Mouse (Mus musculus) frontal cortex, adult (tissue): ENCODE results near the gene S100a2.

ENCODE experiments used
- ATAC-seq: cut with Nextera tagmentation; 2 replicates; pipeline ENCODE4 v1.9.2; 2017; ENCODE audit warnings: mild to moderate bottlenecking, moderate library complexity, mixed read lengths; ENCODE audit not compliant: low TSS enrichment

The S100a2 gene

GRCm38 (mm10) chr3:90596810-90597209 lies 6.8 kb downstream of the S100a2 start:
- no peak for ATAC-seq

DNA sequence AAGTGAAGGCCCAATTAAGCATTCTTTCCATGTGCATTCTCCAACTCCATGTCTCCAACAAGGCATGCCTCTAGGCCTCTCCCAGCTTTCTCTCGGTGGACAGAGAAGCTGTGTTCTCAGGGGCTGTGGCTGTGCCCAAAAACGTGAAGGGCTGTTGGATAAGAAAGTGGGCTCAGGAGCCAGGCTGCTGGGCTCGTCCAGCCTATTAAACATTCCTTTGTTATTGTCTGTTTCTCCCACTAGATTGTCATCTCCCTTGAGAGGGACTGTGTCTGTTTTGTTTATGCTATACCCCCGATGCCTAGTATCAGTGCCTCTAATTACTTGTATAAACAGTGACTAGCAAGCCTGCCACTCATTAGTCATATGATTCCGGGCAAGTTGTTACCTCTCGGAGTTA lies 7.7 kb downstream of the S100a2 start:
- no peak for ATAC-seq

DNA sequence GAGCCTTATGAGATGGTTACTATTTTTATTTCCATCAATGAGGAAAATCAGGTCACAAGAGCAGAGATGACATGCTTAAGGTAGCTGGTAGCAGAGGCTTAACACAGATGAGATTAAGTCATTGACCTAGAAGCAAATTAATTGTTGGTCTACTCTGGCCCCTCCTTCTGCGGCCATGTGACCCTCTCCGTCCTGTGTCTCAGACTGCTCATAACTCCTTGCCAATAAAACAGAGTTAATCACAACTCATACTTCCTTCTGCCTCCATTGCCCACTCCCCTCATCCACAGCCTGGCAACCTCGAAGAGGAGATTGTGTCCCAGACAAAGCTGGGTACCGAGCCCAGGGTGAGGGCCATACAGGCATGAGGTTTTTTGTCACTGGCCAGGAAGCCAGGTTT lies 8.2 kb downstream of the S100a2 start:
- ATAC-seq, result no peak

DNA sequence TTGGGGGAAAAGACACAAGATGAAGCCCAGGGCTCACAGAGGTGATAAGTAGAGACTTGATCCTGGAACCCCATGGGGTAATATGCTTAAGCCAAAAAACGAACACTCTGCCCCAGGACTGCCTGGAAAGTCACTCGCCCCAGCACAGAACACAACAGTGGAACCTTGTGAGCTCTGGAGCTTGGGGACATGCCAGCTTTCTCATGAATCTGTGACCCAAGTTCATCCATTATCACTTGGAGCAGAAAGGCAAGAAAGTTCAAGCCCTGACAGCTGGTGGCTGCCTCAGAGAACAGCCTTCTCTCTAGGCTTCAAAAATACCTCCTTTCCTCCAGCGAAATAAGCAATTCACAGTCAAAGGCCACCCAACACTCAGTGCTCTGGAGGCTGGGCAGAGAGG lies 9.4 kb downstream of the S100a2 start:
- no peak for ATAC-seq

DNA sequence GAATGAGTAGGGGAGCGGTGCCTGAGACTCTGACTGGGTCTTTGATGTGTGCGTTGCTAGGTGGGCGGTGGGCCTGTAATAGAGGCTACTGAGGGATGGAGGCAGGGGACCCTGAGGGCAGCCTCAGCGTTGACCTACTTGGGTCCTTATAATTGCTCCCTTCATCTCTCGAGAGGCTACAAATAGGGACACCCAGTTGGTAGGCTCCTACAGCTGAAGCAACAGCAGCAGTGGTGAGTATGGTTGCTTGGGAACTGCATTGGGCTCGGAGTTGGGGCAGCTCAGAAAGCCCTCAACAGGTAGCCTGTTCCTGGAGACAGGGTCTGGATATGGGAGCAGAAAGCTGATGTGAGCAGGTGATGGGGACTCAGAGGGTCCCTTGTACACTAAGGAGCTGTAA lies 10.0 kb downstream of the S100a2 start:
- ATAC-seq, result no peak

- ATAC-seq, result peak; percentile 67
Measured at GRCm38 (mm10) chr3:90600458-90601195, 10.6 kb downstream of the S100a2 start.

GRCm38 (mm10) chr3:90601486-90602110 lies 11.6 kb downstream of the S100a2 start, which contains the start of gene Gm42674:
Gene Gm42674, plus strand, starts transcription at chr3:90601904.
- ATAC-seq, result no peak

DNA sequence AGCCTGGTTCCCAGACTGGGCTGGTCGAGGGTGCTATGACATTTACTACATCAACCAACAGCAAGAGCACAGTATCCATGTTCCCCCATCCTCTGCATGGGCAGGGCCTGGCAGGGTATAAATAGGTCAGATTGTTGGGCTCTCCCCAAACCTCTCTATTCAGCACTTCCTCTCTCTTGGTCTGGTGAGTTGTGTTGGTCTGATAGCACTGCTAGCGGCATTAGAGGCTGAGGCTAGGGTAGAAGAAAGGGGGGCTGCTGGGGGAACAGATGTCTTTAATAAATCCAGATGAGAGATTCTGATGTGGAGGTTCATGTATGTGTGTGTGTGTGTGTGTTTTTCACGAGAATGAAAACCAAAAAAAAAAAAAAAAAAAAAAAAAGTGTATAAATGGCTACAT lies 13.6 kb downstream of the S100a2 start, which contains the start of gene S100a4:
TSS of gene S100a4 (plus strand) at position 149 of the 400 bp plus-strand sequence.
- ATAC-seq, result no peak

DNA sequence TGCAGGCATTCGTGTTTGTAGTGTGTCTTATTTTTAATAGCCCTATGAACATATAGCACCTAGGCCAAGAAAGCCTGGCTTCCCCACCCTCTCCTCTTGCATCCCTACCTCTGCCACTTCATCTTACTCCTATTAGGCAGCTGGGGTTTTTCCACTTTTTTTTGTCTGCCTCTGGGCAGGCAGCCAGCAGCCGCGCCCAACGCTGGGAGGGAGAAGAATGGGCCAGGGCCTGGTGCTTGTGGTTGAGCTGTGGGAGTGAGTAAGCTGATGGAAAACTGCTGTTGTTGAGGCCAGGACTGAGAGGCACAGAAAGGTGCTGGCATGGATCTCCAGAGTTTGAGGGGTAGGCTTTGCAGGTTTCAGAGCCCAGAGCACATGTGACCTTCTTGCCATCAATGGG lies 14.4 kb downstream of the S100a2 start:
- ATAC-seq, result peak; percentile 56

GRCm38 (mm10) chr3:90605049-90605448 lies 15.0 kb downstream of the S100a2 start:
- ATAC-seq, result peak; percentile 32

GRCm38 (mm10) chr3:90605736-90606135 lies 15.7 kb downstream of the S100a2 start:
- no peak for ATAC-seq

DNA sequence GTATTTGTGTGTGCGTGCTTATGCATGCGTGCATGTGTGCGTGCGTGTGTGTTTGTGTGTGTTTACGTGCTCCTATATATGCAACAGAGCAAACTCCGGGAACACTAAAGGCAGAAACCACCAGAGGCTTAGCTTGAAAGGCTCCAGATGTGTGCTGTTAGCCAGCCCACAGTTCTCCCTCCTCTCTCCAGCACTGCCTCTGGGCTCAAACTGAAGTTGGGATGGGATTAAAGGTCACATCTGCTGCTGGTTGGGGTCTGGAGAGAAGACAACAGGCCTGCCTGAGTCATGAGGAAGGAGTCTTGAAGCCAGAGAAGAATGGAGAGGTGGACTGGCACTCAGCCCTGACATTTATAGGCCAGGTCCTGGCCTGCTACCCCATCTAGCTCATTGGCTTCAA lies 16.1 kb downstream of the S100a2 start:
- no peak for ATAC-seq

DNA sequence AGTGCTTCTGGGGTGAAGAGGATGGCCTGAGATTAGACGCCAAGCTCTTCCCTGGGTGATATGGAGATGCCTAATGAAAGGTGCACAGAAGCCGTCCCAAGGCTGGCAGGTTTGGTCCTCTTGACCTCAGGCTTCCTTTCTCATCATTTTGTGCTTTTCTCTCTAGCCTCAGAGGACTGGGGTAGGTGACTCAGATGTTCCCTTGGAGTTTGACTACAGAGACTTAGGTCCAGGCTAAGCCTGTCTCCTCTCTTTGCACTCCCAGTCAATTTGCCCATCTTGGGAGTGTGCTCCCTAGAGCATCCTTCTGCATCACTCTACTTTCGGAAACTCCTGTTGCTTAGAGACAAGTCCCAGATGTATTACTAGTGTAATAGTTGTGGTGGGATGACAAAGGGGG lies 17.3 kb downstream of the S100a2 start:
- ATAC-seq, result no peak

DNA sequence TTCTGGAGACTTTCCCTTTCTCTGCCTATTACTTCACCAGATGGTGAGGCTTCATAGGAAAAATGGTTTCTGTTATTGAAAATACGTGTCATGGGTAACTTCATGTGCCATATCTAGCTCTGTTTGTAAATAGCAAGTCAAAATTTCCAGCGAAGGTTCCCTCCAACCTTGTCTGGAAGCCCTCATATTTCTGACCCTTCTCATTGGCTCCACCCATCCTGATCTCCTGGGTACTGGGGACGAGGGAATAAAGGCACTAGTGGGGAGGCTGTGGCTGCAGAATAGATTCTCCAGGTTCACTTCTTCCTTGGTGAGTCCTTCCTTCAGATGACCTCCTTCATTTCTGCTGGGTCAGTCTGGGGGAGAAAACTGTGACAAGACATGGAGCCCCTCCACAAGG lies 18.2 kb downstream of the S100a2 start, which contains the start of gene S100a5:
TSS of gene S100a5 (plus strand) at position 301 of the 400 bp plus-strand sequence.
- ATAC-seq, result no peak

DNA sequence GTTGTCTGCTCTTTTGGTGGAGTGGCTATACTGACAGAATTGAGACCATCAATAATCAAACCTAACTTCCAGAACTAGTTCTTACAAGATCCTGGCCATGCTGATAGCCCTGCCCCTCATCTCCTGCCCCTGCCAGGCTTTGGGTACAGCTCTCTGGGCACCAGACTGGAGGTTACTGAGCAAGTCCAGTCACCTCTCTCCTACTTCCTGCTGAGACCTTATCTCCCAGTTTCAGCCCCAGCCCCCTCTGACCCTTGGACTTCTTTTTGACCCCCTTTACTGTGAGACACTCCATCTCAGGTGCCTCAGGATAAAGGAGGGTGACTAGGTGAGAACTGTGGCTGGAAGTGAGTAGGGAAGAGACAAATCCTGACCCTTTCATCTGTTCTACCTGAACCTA lies 19.1 kb downstream of the S100a2 start:
- ATAC-seq, result no peak

GRCm38 (mm10) chr3:90611494-90611893 lies 21.4 kb downstream of the S100a2 start:
- no peak for ATAC-seq

DNA sequence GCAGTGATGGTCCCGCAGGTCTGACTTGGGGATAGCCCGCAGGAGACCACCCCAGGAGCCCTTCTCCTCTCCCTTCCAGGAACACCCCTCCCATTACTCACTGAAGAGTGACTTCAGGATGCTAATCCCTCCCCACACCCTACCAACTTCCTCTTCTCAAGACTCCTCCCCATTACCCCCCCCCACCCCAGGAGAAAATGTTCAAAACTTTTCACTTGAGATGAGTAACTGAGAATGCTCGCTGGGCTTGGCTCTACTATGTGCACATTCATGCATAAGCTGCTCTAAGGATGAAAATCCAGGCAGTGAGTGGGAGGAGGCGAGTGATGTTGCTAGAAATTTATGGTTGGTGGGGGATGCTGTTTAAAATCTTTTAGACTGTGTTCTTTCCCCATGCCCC lies 22.0 kb downstream of the S100a2 start:
- ATAC-seq, result no peak

DNA sequence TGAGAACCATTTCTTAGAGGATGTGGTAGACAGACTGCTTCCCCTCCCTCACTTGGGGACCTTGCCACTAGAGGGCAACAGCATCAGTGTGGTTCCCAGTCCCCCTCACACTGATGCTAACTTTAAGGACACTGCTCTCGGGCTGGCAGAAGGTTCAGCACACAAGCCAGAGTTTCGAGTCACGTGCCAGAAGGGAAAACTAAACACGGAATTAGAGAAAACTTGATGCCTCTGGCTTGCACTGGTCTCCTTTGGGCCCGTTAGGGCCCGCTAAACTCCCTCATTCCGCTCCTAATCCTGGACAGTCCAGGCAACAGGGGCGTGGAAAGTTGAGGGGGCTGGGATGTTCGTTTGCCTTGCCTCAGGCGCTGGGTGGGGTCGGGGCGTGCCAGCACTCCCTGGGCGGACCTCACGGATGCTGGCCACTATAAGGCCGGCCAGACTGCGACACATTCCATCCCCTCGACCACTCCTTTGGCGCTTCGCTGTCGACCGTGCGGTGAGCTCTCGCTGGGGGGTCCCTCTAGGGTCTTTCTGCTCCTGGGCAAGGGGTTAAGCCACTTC lies 22.8 kb downstream of the S100a2 start, which contains the start of gene S100a6:
TSS of gene S100a6 (plus strand) at position 155 of the 564 bp plus-strand sequence.
- ATAC-seq, result peak; percentile 70

DNA sequence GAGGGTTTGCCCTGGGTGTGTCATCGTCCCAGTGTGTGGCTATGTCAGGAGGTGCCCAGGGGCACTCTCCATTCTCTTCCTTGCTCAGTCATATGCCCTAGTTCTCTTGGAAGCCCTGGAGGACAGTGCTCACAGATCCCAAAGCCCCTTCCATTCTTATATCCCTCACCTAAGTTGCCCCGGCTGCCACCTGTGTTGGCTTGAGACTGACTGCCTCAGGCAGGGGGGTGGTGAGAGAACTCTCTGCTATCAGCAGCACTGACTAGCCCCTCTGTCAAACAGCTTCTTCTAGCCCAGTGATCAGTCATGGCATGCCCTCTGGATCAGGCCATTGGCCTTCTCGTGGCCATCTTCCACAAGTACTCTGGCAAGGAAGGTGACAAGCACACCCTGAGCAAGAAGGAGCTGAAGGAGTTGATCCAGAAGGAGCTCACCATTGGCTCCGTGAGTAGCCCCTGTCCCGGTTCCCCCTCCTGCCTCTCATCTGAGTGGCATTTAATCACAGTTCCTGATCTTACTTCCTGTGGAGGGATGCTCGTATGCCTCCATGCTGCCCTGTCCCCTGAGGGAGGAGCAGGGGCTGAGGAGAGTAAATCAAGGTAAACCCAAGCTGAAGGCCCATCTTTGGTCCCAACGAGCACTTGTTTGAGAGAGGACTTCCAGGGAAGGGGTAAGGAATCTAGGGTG lies 23.6 kb downstream of the S100a2 start:
- no peak for ATAC-seq

- no peak for ATAC-seq
Measured at GRCm38 (mm10) chr3:90614148-90614530, 24.1 kb downstream of the S100a2 start.

DNA sequence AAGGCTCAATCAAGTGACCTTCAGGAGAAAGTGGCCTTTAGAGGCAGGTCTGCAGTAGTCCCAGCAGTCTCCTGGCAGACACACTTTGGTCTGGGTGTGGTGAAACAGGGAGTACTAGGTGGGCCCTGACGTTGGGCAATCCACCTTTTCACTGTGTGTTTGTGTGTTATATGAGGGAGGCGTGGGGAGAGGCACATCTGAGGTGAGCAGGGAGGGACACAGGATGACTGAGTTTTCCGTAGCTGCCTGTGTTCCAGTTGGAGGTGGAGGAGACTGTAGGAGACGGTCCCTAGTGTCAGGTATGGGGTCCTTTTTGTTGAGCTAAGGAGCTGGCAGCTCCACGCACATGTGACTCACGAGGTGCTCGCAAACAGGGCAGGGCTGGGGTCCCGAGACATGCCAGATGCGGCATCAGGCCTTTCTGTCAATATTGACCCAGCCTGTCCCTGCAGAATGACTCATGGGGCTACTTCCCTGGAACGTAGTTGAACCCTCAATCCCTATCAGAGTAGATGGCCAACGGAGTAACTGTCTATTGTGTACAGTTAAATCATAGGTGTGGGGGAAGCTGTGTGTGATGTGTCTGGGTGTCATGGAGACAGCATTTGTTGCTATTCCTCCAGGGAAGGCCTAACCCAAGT lies 24.7 kb downstream of the S100a2 start:
- no peak for ATAC-seq

GRCm38 (mm10) chr3:90615415-90615814 lies 25.4 kb downstream of the S100a2 start:
- peak; percentile 94 for ATAC-seq
